Mouse (Mus musculus): ENCODE data around the gene Prkag2.

- no peak for TF ChIP-seq CTCF (IDR thresholded peaks at IDR 0.05; ENCODE audit: extremely low read depth, insufficient read depth, low read length)
- TF ChIP-seq POLR2A (IDR thresholded peaks at IDR 0.05; ENCODE audit: extremely low read depth, insufficient read depth, low read length), result no peak
These were observed 110.8 kb downstream of the Prkag2 start for GRCm38 (mm10) chr5:24989683-24990082.

All from cortical plate, adult 2 months (tissue).